Mouse (Mus musculus) bone marrow macrophage, adult 2 months (primary cell): ENCODE data around the gene Fam234b.

Source experiments
- CTCF ChIP-seq: IDR thresholded peaks from 2 replicates; pipeline ENCODE4 v1.5.1; 2012; ENCODE audit warnings: low read depth, mild to moderate bottlenecking, low read length, moderate library complexity
- POLR2A ChIP-seq: IDR thresholded peaks from 2 replicates; pipeline ENCODE4 v1.6.1; 2012; ENCODE audit warnings: mild to moderate bottlenecking, low read depth, low read length, borderline replicate concordance

GRCm38 (mm10) chr6:135223786-135224416, 26.1 kb downstream of the Fam234b start:
- TF ChIP-seq CTCF (no peak), POLR2A (no peak)
